Mouse (Mus musculus): ENCODE measurements at regions not wholly inside any gene's neighbourhood (a gene's known extent, or its start where the extent isn't known, plus 50 kb on each side); places are given as distances from the start of the nearest gene placed in this dataset.

- H3K4me1 ChIP-seq (ENCODE audit: control insufficient read depth in 1 of 2, insufficient read depth in 2 of 2) = no peaks in the 10 kb centered on the region
- no peaks in the 10 kb centered on the region for H3K79me2 ChIP-seq (replicated peaks; ENCODE audit: control insufficient read depth, extremely low read depth, insufficient read depth, poor library complexity, severe bottlenecking)
- H3K27ac ChIP-seq (ENCODE audit: insufficient read depth, low read depth) = no peak overlapping the region
- H3K4me3 ChIP-seq (replicated peaks in 1 of 3; ENCODE audit: low read depth in 2 of 3, low read length in 2 of 3, poor library complexity in 1 of 3) = no peak overlapping the region
- DNase-seq (ENCODE audit: extremely low read depth) = no peak
- TF ChIP-seq MYC (IDR thresholded peaks at IDR 0.05; ENCODE audit: low read depth, low read length) (no peak), USF1 (IDR thresholded peaks at IDR 0.05; ENCODE audit: low read depth, low read length) (no peak), ZC3H11A (IDR thresholded peaks at IDR 0.05; ENCODE audit: low read depth, low read length) (no peak), UBTF (IDR thresholded peaks at IDR 0.05; ENCODE audit: low read depth, low read length) (no peak), NELFE (IDR thresholded peaks at IDR 0.05; ENCODE audit: low read depth, low read length) (no peak), ZMIZ1 (IDR thresholded peaks at IDR 0.05; ENCODE audit: low read depth, low read length) (no peak), TCF12 (IDR thresholded peaks at IDR 0.05; ENCODE audit: low read depth, low read length) (no peak), JUND (conservative IDR thresholded peaks at IDR 0.05; ENCODE audit: low read depth, low read length) (no peak), MEF2A (IDR thresholded peaks at IDR 0.05; ENCODE audit: borderline replicate concordance, low read depth, low read length) (no peak), TBP (conservative IDR thresholded peaks at IDR 0.05; ENCODE audit: low read depth, low read length) (no peak), POLR2A (IDR thresholded peaks at IDR 0.05; ENCODE audit: low read depth, low read length) (no peak), POLR2AphosphoS2 (IDR thresholded peaks at IDR 0.05; ENCODE audit: low read depth, low read length) (no peak)
- no peak overlapping the region for H3K4me2 ChIP-seq (ENCODE audit: insufficient read depth, low read depth, poor library complexity, severe bottlenecking)
- no peaks in the 10 kb centered on the region for H3K36me3 ChIP-seq (replicated peaks in 1 of 2; ENCODE audit: control insufficient read depth in 1 of 2, insufficient read depth in 1 of 2, low read length in 1 of 2)
- H3K9ac ChIP-seq (ENCODE audit: insufficient read depth, low read depth) = no peak overlapping the region
- H3K27me3 ChIP-seq (replicated peaks) = no peaks in the 10 kb centered on the region
- in situ Hi-C loops (cut with MboI; ENCODE audit: low pct_ligation_motif_present, low pct_unique_long_range_greater_than_20kb, low sequenced_read_pairs) = no loop called here
- dilution Hi-C loops (cut with MboI; ENCODE audit: extremely low pct_ligation_motif_present, extremely low pct_unique_long_range_greater_than_20kb, low sequenced_read_pairs) = no loop called here
- H3K9me3 ChIP-seq (replicated peaks; ENCODE audit: low read length) = peaks cover 79% of the 10 kb centered on the region
Measured at GRCm38 (mm10) chr5:132675261-132675660, 132.1 kb upstream of the Auts2 start.

GRCm38 (mm10) chr5:132673599-132674305 is 130.6 kb upstream of the Auts2 start:
- dilution Hi-C loops (cut with MboI; ENCODE audit: extremely low pct_ligation_motif_present, extremely low pct_unique_long_range_greater_than_20kb, low sequenced_read_pairs) = no loop called here
- TF ChIP-seq RAD21 (IDR thresholded peaks at IDR 0.05; ENCODE audit: low read depth, low read length) (no peak), CHD2 (IDR thresholded peaks at IDR 0.05; ENCODE audit: low read length) (no peak), NRF1 (IDR thresholded peaks at IDR 0.05; ENCODE audit: low read depth, low read length) (no peak), ZC3H11A (IDR thresholded peaks at IDR 0.05; ENCODE audit: low read depth, low read length) (no peak), HCFC1 (IDR thresholded peaks at IDR 0.05; ENCODE audit: low read depth, low read length) (no peak), USF1 (IDR thresholded peaks at IDR 0.05; ENCODE audit: low read depth, low read length) (no peak), TBP (conservative IDR thresholded peaks at IDR 0.05; ENCODE audit: low read depth, low read length) (no peak), MEF2A (IDR thresholded peaks at IDR 0.05; ENCODE audit: borderline replicate concordance, low read depth, low read length) (no peak), UBTF (IDR thresholded peaks at IDR 0.05; ENCODE audit: low read depth, low read length) (no peak)
- Histone ChIP-seq H3K27ac (ENCODE audit: insufficient read depth, low read depth) (no peak overlapping the region), H3K79me2 (replicated peaks; ENCODE audit: control insufficient read depth, extremely low read depth, insufficient read depth, poor library complexity, severe bottlenecking) (no peaks in the 10 kb centered on the region), H3K9ac (ENCODE audit: insufficient read depth, low read depth) (no peak overlapping the region), H3K9me3 (replicated peaks; ENCODE audit: low read length) (peaks cover 77% of the 10 kb centered on the region), H3K27me3 (replicated peaks) (no peaks in the 10 kb centered on the region), H3K36me3 (replicated peaks in 1 of 2; ENCODE audit: control insufficient read depth in 1 of 2, insufficient read depth in 1 of 2, low read length in 1 of 2) (no peaks in the 10 kb centered on the region), H3K4me1 (ENCODE audit: control insufficient read depth in 1 of 2, insufficient read depth in 2 of 2) (no peaks in the 10 kb centered on the region), H3K4me3 (replicated peaks in 1 of 3; ENCODE audit: low read depth in 2 of 3, low read length in 2 of 3, poor library complexity in 1 of 3) (no peak overlapping the region), H3K4me2 (ENCODE audit: insufficient read depth, low read depth, poor library complexity, severe bottlenecking) (no peak overlapping the region)
- DNase-seq (ENCODE audit: extremely low read depth) = no peak
- in situ Hi-C loops (cut with MboI; ENCODE audit: low pct_ligation_motif_present, low pct_unique_long_range_greater_than_20kb, low sequenced_read_pairs) = no loop called here

All from CH12.LX (cell line).